Mouse (Mus musculus): ENCODE data around the gene Tcp11.

- TF ChIP-seq CTCF (IDR thresholded peaks at IDR 0.05; ENCODE audit: borderline replicate concordance, insufficient read depth, low read length) (no peak), POLR2A (IDR thresholded peaks at IDR 0.05; ENCODE audit: low read depth, low read length) (no peak)
These were observed 19.8 kb downstream of the Tcp11 start for GRCm38 (mm10) chr17:28060681-28061080.

All from embryonic fibroblast, embryonic 13.5 days (primary cell).